Mouse (Mus musculus) right cerebral cortex, postnatal 25 days (tissue): Measurements from ENCODE around the gene Mrpl12.

Source experiments
- DNase-seq: peaks from one replicate; pipeline ENCODE4 v3.0.0; 2022

Mrpl12 gene

DNA sequence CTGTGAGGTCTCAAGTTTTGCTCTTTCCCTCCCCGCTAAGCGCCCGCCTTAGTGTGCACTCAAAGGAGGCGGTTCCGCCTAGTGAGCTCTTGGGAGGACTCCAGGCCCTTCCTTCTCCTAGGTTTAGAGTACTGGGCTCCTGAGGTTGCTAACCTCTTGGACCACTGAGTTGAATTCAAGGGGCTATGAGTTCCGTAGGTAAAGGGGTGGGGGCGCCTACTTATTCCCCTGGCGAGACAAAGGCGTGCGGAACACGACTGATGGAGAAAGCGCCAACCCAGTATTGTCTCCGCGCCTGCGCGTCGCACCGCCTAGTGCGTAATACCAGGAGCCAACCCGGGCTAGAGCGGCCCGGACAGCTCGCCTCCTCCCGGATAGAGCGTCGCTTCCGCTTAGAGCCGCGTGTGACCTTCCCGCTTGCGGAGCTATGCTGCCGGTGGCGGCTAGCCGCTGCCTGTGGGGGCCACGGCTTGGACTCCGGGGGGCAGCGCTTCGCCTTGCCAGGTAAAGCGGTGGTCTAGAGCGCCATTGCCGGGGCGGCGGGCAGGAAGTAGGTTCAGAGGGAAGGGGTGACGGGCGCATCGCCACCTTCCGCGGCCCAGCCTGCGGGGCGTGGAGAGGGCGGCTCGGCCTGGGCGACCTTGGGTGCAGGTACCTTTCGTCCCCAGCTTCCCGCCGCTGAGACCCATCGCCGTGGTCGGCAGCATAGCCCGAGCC lies at the start of gene Mrpl12:
Gene Mrpl12, plus strand, starts transcription at position 349 of the 717 bp plus-strand sequence.
- DNase-seq = peak; percentile 91

DNA sequence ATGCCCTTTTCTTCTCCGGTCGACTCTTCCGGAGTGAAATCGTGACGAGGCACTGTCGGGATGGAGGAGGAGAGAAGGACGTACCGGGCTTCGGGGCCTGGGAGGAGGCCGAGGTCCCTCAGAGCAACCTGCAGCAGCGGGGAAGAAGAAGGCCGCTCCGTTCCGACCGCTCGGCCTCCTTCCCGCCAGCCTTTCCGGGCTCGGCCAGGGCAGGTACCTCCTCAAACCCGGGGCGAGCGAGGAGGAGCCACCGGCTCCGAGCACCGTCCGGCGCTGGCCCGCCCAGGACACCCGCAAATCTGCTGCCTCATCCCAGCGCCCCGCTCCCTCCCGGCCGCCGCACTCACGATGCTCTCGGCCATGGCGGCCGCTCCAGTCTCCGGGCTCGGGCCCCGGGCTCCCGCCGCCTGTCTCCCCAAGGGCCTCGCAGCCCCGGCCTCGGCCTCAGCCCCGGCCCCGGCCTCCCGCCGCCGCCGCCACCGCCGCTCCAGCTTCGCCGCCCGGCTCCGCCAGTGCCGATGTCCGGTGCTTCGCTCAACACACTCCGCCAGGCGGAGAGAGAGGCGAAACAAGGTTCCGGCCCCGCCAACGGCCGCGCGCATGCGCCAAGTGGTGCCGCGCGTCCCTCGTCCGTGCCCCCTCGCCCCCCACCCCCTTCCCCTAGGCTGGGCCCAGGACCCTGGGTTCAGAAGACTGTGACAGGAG lies 47.1 kb upstream of the Mrpl12 start, which contains the start of gene Nploc4:
Gene Nploc4, minus strand, starts transcription at position 557 of the 705 bp plus-strand sequence.
- peak; percentile 86 for DNase-seq

DNA sequence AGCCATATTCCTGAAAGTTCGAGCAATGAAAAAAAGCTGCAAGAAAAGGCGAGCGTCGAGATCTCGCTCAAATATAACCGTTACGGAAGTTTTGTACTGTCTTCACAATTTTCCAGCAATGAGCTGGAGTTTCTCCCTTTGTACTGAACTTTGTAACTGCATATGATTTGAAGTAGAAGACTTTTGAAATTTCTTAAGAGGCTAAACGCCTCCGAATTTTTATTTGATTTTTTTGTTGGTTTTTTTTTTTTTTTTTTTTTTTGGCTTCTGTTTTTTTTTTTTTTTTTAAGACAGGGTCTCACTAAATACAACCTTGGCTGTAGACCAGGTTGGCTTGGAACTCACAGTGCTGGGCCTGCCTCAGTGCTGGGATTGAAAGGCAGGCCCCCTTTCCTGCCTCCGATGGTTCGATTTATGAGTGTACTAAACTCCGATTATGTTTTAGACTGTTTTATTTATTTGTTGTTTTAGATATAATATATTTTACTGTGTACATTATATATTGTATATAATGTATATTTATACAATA lies 46.5 kb upstream of the Mrpl12 start:
- DNase-seq = no peak

DNA sequence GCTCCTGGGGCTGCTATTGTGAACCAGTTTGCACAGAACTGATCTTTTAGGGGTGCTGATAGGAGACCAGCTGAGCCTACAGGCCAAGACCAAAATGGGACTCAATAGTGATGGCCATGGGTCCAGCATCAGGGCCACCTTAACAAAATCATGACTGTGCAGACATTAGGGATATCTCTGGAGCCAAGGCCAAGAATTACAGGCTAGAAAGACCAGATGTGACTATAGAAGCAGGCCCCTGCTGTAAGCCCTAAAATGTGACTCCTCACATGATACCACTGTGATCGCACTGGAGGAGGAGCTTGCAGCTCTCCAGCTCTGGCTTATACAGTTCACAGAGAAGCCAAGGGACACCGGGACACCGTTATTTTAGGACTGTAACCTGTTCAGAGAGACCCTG lies 42.1 kb upstream of the Mrpl12 start, which contains the start of gene Tspan10:
Gene Tspan10, plus strand, starts transcription at position 301 of the 400 bp plus-strand sequence.
- DNase-seq = no peak

DNA sequence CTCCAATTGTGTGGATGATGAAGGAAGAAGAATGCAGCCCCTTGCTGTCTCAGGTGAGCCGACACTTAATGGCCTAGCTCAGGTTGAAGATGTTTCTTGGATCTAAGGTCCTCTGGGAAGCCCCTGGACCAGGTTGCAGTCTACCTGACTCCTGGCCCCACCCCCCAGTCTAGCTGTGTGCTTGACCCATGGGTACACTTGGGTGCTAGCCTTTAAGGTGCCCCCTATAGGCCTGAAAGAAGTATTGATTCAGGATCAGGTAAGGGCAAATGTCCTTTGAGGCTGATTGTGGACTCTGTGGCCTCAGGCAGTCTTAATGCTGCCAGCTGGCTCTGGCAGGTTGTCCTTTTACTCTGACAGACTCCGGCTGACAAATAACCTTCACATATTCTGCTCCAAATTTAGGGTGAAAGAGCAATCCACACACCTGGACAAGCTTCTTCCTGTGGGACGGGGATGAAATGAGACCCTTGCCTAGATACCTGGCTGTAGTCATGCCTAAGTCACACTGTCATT lies 41.6 kb upstream of the Mrpl12 start:
- DNase-seq = no peak

DNA sequence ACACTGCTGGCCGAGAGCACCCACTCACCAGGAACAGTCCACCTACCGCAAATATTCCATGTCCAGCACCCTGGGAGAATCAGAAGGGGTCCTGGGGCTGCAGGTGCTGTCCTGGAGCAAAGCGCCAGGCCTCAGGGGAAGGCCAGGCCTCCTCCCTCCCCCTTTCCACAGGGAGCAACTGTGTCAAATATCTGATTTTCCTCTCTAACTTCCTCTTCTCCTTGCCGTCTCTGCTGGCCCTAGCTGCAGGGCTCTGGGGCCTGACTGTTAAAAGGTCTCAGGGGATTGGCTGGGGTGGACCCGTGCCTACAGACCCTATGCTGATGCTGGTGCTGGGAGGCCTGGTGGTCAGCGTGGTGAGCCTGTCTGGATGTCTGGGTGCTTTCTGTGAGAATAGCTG lies 40.3 kb upstream of the Mrpl12 start:
- no peak for DNase-seq

DNA sequence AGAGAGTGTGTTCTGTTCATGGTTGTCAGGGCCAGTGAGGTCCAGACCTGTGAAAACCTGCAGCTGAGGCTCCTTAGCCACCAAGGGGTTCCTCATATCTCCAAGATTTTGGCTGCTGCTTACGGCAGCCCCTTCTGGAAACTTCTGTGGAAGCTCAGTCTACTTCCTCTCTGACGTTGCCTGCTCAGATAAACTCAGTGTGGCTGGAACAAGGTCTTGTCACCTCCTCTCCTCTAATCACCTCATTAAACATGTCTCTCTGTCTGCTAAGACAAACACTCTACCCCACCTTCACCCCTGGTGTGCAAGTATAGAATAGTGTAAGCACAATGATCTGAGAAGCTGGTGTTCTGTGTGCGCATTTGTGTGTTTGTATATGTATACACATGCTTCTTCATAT lies 38.9 kb upstream of the Mrpl12 start:
- DNase-seq = no peak

DNA sequence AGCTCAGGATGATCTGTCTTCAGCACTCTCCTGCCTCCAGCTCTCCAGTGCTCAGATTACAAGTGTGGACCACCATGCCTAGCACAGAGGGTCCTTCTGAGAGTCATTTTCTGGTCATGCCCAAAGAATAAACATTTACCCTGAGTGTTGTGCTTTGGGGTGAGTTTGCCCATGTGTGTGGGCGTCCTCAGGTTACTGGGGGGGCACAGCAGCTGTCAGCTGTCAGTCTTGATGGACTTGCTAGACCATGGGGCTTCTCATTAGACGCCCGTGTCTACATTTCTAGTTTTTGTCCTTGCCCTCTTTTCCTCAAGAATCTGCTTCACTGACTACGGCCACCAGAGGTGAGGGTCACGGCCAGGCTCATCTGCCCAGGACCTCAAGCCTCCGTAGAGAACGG lies 37.2 kb upstream of the Mrpl12 start:
- no peak for DNase-seq

DNA sequence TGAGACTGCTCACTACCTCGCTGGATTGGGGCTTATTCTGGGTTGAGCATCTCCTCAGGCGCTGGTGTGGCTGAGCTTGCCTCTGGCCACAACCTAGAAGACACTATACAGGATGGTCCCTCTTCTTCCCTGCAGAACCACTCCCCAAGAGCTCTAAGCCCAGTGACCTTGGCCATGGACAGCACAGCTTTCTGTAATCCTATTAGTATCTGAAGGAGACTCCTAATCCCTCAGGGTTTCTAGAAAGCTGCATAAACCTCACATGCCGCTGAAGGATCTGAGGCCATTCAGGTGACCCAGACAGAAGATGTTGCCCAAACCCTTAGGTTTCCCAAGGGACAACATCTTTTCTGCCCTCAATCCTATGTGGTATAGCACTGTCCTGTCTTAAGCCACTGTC lies 32.2 kb upstream of the Mrpl12 start:
- no peak for DNase-seq

DNA sequence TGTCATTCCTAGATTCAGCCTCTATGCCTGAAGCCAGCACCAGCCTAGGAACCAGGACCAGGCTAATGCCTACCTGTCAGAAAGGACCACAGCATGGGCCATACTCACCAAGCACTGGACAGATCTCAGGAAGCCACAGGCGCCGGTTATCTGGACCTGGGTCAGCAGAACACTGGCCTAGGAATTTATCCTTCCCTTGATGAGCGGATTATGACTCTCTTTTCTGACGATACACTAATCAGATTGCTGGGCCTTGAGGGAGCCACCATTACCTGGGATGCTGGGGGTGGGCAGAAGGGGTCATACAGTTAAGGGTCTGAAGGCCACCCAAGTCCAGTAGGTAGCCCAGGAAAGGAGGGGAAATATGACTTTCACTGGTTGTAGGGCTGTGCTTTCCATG lies 31.1 kb upstream of the Mrpl12 start, which contains the start of gene Pde6g:
Gene Pde6g, minus strand, starts transcription at position 195 of the 400 bp plus-strand sequence.
- no peak for DNase-seq

DNA sequence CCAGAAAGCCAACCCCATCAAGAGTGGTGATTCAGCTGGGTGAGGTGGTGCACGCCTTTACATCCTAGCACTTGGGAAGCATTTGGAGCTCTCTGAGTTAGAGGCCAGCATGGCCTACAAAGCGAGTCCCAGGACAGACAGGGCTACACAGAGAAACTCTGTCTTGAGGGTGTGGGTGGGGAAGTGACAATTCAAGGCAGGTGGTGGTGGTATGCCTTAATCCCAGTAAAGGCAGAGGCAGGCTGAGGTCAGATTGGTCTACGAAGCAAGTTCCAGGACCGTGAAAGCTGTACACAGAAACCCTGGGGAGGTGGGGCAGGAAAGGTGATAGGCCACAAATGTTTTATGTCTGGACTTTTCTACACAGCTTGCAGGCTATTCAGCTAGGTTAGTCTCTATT lies 29.4 kb upstream of the Mrpl12 start:
- DNase-seq = no peak

DNA sequence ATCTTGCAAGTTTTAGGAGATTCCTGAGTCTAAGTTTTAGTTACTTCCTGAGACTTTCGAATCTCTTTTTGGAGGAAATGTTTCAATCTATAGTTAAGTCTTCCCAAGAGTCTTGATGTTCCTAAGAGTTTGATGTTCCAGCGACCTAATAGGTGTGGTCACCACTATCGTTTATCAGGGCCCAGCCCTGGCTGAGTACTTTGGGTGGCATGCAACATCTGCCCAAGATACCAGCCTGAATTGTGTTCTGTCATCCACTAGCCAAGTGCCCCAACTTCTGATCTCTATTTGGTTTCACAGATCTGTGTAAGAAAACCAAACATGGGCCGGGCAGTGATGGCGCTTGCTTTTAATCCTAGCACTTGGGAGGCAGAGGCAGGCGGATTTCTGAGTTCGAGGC lies 29.0 kb upstream of the Mrpl12 start:
- no peak for DNase-seq

DNA sequence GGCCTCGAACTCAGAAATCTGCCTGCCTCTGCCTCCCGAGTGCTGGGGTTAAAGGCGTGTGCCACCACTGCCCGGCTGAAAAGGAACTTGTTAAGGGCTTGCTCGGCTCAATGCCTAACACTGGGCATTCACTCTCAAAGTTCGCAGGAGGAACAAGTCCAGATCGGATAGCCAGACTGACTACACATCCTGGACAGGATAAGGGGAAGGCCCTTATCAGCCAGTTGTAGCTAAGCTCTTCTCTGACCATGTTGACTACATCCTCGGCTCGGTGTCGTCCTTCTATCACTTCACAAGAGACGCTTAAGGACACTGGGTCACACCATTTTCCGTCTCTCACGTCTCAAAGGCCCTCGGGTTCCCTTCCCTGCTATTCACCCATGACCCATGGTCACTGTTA lies 27.0 kb upstream of the Mrpl12 start:
- DNase-seq = no peak

DNA sequence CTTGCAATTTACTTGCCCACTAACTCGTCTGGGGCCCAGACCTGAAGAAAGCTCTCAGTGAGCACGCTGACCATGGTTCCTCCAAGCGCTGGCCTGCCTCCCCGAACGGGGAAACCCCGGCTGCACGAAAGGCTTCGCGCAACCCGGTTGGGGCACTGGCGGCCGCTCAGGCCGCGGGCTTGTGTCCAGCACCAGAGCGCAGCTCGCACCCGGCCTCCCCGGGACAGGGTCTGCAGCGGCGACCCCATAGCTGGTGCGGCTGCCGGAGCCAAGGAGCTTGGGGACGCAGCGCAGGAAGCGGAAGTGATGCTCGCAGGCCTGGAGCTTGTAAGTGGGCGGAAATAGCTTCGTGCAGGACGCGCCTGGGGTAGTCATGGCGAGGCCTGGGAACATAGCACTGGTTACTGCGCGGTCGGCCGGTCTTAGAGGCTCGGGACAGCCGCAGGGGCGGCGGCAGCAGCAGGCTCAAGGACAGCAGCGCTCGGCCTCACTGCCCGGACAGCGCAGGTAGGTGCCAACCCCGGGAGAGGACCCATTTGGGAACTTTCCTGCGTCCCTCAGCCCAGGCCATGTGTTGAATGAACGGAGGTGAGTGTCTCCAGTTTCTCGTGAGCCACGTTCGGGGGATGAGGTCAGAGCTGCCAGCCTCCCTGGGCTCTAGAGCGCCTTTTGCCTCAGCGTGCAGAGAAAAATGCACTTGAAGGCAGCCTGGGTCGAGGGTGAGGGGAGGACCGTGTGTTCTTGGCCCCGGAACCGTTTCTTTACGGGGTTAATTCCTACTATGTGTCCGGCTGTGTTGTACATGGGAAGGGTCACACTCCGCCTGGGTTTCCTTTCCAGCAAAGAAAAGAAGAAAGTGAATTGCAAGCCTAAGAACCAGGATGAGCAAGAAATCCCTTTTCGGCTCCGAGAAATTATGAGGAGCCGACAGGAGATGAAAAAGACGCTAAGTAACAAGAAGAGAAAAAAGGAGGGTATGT lies 26.4 kb upstream of the Mrpl12 start, which contains the start of the genes Oxld1 and Ccdc137:
Gene Oxld1, minus strand, starts transcription at position 297 of the 980 bp plus-strand sequence.
Gene Ccdc137, plus strand, starts transcription at position 344 of the 980 bp plus-strand sequence.
- peak; percentile 85 for DNase-seq

DNA sequence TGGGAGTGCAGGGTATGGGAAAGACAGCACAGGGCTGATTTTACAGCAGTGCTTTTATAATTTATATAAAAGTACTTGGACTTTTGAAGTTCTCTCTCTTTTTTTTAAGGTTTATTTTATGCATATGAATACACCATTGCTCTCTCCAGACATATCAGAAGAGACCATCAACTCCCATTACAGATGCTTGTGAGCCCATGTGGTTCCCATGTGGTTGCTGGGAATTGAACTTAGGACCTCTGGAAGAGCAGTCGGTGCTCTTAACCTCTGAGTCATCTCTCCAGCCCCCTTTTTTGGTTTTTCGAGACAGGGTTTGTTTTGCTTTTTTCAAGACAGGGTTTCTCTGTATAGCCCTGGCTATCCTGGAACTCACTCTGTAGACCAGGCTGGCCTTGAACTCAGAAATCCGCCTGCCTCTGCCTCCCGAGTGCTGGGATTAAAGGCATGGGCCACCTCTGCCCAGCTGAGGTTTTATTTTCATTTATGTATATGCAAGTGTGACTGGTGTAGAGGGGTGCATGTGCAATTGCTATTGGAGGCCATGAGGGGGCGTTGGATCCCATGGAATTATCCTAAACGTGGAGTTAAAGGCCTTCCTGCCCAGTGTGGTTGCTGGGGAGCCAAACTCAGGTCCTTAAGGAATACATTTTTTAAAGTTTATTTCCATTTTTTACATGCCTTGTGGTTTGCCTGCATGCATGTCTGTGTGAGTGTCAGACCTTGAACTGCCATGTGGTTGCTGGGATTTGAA lies 25.4 kb upstream of the Mrpl12 start:
- DNase-seq = no peak

DNA sequence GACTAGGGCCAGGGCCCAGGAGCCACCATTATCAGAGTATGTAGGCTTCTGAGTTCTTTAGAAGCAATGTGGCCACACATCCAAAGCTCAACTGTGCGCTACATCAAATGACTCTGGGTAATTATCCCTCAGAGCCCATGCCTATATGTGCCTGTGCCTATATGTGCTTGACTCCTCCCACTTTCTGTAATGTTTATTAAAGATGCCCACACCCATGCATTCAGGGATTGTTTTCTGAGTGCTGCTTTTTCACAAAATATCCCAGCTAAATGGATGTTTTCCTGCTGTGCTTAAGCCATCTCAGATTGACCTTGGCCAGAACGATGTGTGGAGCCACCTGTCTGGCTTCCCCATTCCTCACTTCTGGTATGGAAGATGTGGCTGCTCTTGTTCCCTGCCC lies 20.9 kb upstream of the Mrpl12 start:
- DNase-seq = no peak

DNA sequence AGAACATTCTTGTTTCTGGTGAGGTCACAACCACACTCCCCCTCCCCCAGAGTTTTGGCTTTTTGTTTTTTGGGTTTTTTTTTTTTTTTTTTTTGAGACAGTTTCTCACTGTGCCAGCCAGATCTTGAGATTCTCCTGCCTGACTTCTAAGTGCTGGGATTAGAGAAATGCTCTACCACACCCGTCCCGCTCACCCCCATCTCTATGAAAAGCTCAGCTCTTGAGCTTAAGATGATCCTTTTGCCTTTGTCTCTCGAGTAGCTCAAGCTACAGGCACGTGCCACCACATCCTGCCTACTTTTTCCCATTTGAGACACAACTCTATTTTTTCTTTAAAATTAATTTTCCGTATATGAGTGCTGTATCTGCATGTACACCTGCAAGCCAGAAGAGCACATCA lies 20.0 kb upstream of the Mrpl12 start:
- DNase-seq = no peak

DNA sequence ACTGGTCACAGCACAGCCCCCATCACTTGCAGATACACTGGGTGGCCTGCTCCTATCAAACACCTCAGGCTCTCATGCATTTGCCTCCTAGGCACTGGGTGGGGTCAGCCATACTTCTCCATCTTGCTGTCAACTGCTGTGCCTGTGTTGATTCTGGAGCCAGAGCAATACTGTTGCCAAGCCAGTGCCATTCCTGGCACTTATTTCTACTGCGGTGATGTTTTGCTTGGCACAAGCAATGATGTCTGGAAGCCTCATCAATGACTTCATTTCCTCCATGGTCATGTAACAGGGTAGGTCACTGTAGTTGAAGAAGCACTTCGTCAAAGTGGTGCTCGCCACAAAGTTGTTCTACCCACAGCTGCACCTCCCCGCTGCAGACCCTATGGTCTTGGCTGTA lies 18.9 kb upstream of the Mrpl12 start:
- no peak for DNase-seq

DNA sequence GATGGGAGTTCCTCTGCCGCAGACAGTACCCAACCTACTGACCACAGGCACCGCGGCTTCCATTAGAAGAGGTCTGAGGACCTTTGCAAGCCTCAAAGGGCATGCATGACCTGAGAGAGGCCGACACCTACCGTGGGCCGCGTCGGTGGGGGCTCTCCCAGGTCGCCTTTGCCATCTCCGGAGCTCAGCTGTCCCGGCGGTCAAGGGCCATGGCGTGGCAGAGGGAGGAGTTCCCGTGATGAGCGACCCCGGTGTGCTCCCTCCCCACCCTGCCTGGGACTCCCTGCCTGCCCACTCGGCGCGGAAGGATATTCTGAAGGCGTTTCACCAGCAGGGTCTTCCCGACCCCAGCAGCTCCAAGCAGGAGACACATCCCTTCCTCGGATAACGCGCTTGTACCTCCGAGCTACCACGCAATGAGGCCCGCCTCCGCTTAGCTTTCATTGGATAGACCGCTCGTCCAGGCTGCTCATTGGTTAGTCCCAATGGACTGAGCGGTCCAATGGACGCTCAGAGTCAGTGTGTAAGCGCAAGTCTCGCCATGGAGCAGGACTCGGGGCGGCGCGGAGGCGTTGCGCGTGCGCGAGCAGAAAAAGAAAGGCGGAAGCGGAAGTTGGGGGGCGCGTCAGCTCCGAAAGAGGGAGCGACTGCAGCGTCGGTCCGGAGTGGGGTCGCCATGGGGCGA lies 17.2 kb upstream of the Mrpl12 start, which contains the start of gene Arl16:
Gene Arl16, minus strand, starts transcription at position 557 of the 685 bp plus-strand sequence.
- DNase-seq = peak; percentile 93

DNA sequence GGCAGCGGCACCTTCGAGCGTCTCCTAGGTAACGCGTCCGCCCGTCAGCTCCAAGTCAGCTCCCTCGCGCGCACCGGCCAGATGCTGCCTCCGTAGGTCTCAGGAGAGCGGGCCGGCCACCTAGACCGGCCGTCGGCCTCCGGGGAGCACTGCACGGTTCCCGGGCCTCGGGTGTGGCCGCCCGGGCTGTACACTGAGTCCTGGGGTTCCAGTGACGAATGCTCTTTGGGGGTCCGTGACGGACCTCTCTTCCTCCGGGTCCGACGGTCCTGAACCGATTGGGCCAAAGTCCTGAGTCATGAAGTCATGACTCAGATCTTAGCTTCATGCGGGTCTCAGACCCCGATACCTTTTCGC lies 16.7 kb upstream of the Mrpl12 start:
- DNase-seq = no peak

DNA sequence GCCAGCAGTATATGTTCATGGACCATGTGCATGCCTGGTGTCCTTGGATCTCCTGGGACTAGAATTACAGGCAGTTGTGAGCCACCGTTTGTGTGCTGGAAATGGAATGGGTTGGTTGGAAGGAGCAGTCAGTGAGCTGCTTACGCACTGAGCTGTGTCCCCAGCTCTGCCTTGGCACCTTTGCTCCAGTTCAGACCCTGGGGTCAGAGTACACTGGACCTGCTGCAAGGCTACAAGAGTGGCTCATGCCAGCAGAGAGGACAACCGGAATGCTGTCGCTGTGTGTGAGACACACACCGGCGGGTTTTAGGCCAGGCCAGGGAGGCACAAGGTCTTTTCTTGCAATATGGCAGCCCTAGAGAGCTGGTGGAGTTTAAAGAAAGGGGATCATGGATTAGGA lies 12.4 kb upstream of the Mrpl12 start:
- DNase-seq = no peak
